Mouse (Mus musculus): Measurements from ENCODE around the gene Atf2.

Gene Atf2

GRCm38 (mm10) chr2:73775683-73776310 is 116.6 kb downstream of the Atf2 start:
- no peak for DNase-seq (ENCODE audit: low read depth, low spot score)

- DNase-seq (ENCODE audit: low read depth, low spot score), result peak; percentile 63
Measured at GRCm38 (mm10) chr2:73774786-73775682, 117.4 kb downstream of the Atf2 start, which contains the start of gene Chn1. Chn1 (minus strand) TSS chr2:73775346.

- no peak for DNase-seq (ENCODE audit: low read depth, low spot score)
Measured at GRCm38 (mm10) chr2:73772945-73773344, 119.5 kb downstream of the Atf2 start.

- DNase-seq (ENCODE audit: low read depth, low spot score), result no peak
Measured at GRCm38 (mm10) chr2:73768669-73769068, 123.8 kb downstream of the Atf2 start.

Data from WW6 (cell line).